Mouse (Mus musculus) limb, embryonic 11.5 days (tissue): ENCODE measurements around the gene Pak1ip1. TPM values are rescaled to one million over a fixed set of nuclear protein-coding genes. Genes with fewer than 3 reads are reported as not detected.

Experiments
- ATAC-seq: fragments of 200-750 bp; cut with Nextera tagmentation; 2 replicates; pipeline ENCODE4 v1.8.0; 2017; ENCODE audit warnings: low read depth; ENCODE audit not compliant: insufficient number of reproducible peaks, low FRiP score, low TSS enrichment
- DNase-seq: peaks from one replicate; pipeline ENCODE4 v3.0.0-alpha.2; 2015; ENCODE audit warnings: low spot score
- H3K27ac ChIP-seq: fragments of 300-500 bp; sonication (generic); replicated peaks from 2 replicates; pipeline ENCODE4 v1.5.1; 2014; ENCODE audit warnings: low read depth, mild to moderate bottlenecking, low read length
- H3K27me3 ChIP-seq: fragments of 300-500 bp; sonication (generic); 2 replicates; pipeline ENCODE4 v1.6.1; 2014; ENCODE audit warnings: mild to moderate bottlenecking, low read length, mixed read lengths; ENCODE audit not compliant: control insufficient read depth, insufficient read depth
- H3K36me3 ChIP-seq: fragments of 300-500 bp; sonication (generic); 2 replicates; pipeline ENCODE4 v1.6.1; 2014; ENCODE audit warnings: mild to moderate bottlenecking, low read length, moderate library complexity, mixed read lengths; ENCODE audit not compliant: control insufficient read depth, insufficient read depth
- H3K4me1 ChIP-seq: fragments of 300-500 bp; sonication (generic); 2 replicates; pipeline ENCODE4 v1.6.1; 2014; ENCODE audit warnings: low read length, mixed read lengths; ENCODE audit not compliant: control insufficient read depth, insufficient read depth
- H3K4me2 ChIP-seq: fragments of 300-500 bp; sonication (generic); 2 replicates; pipeline ENCODE4 v1.6.1; 2014; ENCODE audit warnings: low read depth, mild to moderate bottlenecking, moderate library complexity; ENCODE audit not compliant: severe bottlenecking
- H3K4me3 ChIP-seq: fragments of 300-500 bp; sonication (generic); 2 replicates; pipeline ENCODE4 v1.5.1; 2014; ENCODE audit warnings: low read depth, low read length
- H3K9ac ChIP-seq: fragments of 300-500 bp; sonication (generic); 2 replicates; pipeline ENCODE4 v1.6.1; 2014; ENCODE audit warnings: mild to moderate bottlenecking, low read length
- H3K9me3 ChIP-seq: fragments of 300-500 bp; sonication (generic); 2 replicates; pipeline ENCODE4 v1.6.1; 2016; ENCODE audit warnings: low read length; ENCODE audit not compliant: control insufficient read depth
- WGBS: fragments of 180-500 bp; shearing (Covaris S2); extraction: QIAGEN DNeasy Blood & Tissue Kit; methylation state at CpG from one replicate; pipeline ENCODE4 v1.1.7; 2014; 5-methylcytosine and 5-hydroxymethylcytosine counted together
- polyA plus RNA-seq: library from polyadenylated mRNA; unstranded; fragments of >200 nt; fragmentation: Nextera tagmentation; extraction: Ambion mirVana; gene quantifications from 2 replicates; pipeline ENCODE4 v1.2.1, GENCODE M21; 2014

The Pak1ip1 gene
- 65.1 and 66.2 TPM in 2 replicates for polyA plus RNA-seq

DNA sequence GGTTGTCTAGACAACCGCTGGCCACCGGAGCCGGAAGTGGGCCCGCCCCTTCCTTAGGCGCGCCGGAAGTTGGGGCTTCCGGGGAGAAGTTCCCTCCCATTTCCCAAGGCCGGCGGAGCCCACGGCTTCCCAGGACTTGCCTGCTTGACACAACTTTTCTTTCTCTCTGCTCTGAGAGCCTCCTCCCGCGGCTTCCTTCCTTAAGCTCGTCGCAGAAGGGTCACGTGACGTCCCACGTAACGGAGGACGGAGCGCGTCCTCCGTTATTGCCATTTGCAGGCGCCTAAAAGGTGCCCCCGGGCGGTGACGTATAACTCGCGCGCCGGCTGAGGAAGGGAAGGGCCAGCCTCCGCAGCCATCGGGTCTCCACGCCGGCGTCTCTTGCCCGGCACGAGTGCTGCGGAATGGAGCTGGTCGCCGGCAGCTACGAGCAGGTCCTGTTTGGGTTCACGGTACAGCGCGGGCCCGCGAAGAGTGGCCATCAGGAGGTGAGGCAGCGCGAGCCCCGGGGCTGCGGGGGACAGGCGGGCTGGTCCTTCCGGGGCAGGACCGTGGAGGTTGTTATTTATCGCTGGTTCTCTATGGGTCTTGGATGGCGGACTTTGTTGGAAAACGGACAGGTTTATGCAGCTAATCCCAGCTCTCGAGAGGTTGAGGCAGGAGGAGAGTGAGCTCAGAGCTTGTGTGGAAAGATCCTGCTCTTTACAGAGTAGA lies at the start of gene Pak1ip1:
TSS of gene Pak1ip1 (plus strand) at position 98 of the 714 bp plus-strand sequence.
- Histone ChIP-seq H3K4me2 (peak within 1 kb of the TSS; percentile 88), H3K36me3 (peaks cover 2% of the 10 kb centered on the region; the same call in 1 of the 2 replicates), H3K4me3 (peak within 1 kb of the TSS; percentile 67), H3K27ac (peak within 1 kb of the TSS; percentile 90), H3K27me3 (no peaks in the 10 kb centered on the region), H3K9ac (peak within 1 kb of the TSS; percentile 75), H3K9me3 (no peaks in the 10 kb centered on the region), H3K4me1 (no peaks in the 10 kb centered on the region)
- ATAC-seq (peak; percentile 95), DNase-seq (peak; percentile 95)
- 0% methylated on average over 58 of the region's 58 CpGs for WGBS

DNA sequence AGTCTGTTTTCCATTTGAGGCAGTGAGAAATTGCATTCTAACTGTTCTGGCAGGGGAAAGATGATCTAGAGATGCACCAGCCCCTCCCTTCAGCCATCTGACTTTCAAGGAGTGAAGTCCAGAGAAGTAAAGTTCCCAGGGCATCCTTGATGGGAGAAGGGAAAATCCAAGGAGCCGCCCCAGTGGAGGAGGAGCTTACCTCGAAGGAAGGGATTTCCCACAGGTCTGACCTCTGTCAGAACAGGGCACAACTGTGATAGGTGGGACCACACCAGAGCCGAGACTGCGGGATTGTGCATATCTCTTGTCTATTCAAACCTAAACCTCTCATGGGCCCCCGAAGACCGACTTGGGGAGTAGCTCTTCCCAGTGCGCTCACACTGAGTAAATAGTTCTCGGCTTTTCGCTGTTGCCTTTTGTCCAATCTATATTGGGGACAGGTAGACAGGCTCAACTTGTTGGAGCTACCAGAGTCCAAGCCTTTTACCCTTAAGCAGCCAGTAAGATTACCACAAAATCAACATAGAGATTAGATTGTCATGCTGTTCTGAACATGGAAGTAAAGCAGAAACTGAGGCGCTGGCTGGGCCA lies 49.3 kb upstream of the Pak1ip1 start:
- H3K27ac ChIP-seq, result no peak overlapping the region
- no peak overlapping the region for H3K4me3 ChIP-seq
- no peaks in the 10 kb centered on the region for H3K36me3 ChIP-seq
- no peaks in the 10 kb centered on the region for H3K27me3 ChIP-seq
- ATAC-seq, result no peak
- H3K9ac ChIP-seq, result no peak overlapping the region
- no peaks in the 10 kb centered on the region for H3K9me3 ChIP-seq
- 77% methylated on average over 10 of the region's 10 CpGs for WGBS
- H3K4me1 ChIP-seq, result no peaks in the 10 kb centered on the region
- no peak overlapping the region for H3K4me2 ChIP-seq
- DNase-seq, result no peak

DNA sequence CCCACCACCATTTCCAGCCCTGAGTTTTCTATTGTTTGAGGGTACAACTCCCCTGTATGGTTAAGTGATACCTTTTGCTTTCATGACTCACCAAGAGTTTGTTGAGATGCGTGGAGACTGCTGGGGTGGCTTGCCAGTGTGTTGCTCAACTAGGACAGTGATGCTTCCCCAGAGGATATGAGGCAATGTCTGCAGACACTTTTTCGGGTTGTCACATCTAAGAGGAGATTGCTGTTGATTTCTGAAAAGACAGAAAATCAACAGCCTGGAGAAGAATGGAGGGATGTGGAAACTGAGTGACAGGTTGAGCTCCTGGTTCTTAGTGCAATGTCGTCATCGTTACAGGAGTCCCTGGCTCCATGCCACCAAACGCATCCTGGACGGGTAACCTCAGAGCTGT lies 47.6 kb upstream of the Pak1ip1 start:
- Histone ChIP-seq H3K4me1 (no peaks in the 10 kb centered on the region), H3K4me2 (no peak overlapping the region), H3K27ac (no peak overlapping the region), H3K9ac (no peak overlapping the region), H3K4me3 (no peak overlapping the region), H3K27me3 (no peaks in the 10 kb centered on the region), H3K36me3 (no peaks in the 10 kb centered on the region), H3K9me3 (no peaks in the 10 kb centered on the region)
- no peak for DNase-seq
- no peak for ATAC-seq
- 88% methylated on average over 6 of the region's 6 CpGs for WGBS

DNA sequence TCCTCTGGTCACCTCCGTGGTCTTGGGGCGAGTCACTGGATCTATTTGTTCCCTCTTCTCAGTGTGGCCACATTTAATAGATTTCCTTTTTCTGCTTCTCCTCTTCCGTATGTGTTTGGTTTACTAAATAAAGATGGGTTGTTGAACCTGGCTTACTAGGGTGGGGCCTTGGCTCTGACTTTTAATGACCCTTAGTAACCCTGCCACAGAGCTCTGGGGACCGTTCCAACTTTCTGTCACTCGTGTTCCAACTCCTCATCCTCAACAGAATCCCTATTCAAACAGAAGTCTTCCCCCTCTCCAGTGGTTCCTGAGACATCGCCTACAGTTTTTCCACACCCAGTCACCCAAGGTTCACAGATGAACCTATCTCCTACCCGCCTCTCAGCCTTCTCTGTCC lies 45.0 kb upstream of the Pak1ip1 start:
- Histone ChIP-seq H3K9ac (no peak overlapping the region), H3K36me3 (no peaks in the 10 kb centered on the region), H3K4me1 (no peaks in the 10 kb centered on the region), H3K4me3 (no peak overlapping the region), H3K27ac (no peak overlapping the region), H3K4me2 (no peak overlapping the region), H3K27me3 (no peaks in the 10 kb centered on the region), H3K9me3 (no peaks in the 10 kb centered on the region)
- no peak for ATAC-seq
- WGBS, result 80% methylated on average over 7 of the region's 7 CpGs
- DNase-seq, result no peak

DNA sequence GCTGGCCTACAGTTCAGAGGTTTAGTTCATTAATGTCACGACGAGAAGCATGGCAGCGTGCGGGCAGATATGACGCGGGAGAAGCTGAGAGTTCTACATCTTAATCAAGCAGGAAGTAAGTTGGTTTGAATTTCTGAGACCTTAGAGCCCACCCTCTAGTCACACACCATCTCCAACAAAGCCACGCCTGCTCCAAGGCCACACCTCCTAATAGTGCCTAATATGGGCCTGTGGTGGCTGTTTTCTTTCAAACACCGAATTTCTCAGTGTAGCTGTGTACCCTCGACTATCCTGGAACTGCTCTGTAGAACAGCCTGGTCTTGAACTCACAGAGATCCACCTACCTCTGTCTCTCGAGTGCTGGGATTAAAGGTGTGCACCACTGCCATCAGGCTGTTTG lies 33.2 kb upstream of the Pak1ip1 start:
- H3K9ac ChIP-seq, result no peak overlapping the region
- H3K27me3 ChIP-seq, result no peaks in the 10 kb centered on the region
- H3K27ac ChIP-seq, result no peak overlapping the region
- DNase-seq (no peak), ATAC-seq (no peak)
- no peaks in the 10 kb centered on the region for H3K4me1 ChIP-seq
- H3K4me2 ChIP-seq, result no peak overlapping the region
- H3K9me3 ChIP-seq, result no peaks in the 10 kb centered on the region
- H3K36me3 ChIP-seq, result no peaks in the 10 kb centered on the region
- 92% methylated on average over 10 of the region's 10 CpGs for WGBS
- no peak overlapping the region for H3K4me3 ChIP-seq

DNA sequence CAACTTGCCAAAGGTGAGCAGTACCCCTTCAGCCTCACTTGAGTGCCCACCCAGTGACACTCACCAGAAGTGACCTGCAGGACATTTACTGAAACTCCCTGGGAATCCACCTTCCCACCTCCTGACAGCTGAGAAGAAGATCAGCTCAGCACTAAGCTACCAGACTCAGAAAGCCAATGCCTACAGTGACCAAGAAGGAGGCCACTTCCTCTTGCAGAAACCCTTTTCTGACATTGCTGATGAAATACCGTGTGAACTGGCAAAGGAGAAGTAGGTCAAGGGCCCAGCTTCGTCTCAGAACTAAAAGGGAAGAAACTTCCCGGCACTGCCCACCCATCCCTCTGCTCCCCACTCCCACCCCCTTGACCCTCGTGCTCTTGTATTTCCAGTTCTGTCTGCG lies 32.3 kb upstream of the Pak1ip1 start:
- ATAC-seq (no peak), DNase-seq (no peak)
- Histone ChIP-seq H3K4me3 (no peak overlapping the region), H3K9me3 (no peaks in the 10 kb centered on the region), H3K27me3 (no peaks in the 10 kb centered on the region), H3K4me1 (no peaks in the 10 kb centered on the region), H3K4me2 (no peak overlapping the region), H3K36me3 (no peaks in the 10 kb centered on the region), H3K27ac (no peak overlapping the region), H3K9ac (no peak overlapping the region)
- 77% methylated on average over 5 of the region's 5 CpGs for WGBS

DNA sequence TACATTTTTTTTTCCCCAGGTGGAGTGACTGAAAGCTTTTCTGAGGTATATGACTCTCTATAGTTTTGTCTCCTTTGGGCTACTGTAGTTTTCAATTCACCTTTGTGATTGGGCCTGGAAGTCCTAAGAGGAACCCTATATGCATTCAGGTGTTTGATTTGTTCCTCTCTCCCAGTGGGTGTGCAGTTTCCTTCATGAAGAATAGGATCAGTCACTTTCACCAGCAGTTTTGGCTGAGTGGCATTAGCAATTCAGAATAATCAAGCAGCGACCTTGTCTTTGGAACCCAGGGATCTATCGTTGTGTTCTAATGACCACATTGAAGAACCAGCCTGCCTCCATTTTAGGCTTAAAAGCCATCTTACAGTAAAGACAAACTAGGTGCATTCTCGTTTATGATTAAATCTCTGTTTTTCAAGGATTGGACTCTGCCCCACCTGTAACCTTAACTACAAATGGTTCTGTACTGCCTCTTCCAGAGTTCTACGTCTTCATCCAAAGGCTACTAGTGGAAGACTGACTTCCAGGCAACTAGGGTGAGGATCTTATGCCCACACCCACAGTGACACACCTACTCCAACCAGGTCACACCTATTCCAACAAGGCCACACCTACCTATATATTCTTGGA lies 30.9 kb upstream of the Pak1ip1 start:
- Histone ChIP-seq H3K36me3 (no peaks in the 10 kb centered on the region), H3K4me2 (no peak overlapping the region), H3K4me1 (no peaks in the 10 kb centered on the region), H3K9ac (no peak overlapping the region), H3K4me3 (no peak overlapping the region), H3K9me3 (no peaks in the 10 kb centered on the region), H3K27ac (no peak overlapping the region), H3K27me3 (no peaks in the 10 kb centered on the region)
- DNase-seq (no peak), ATAC-seq (no peak)
- WGBS, result 89% methylated on average over 4 of the region's 4 CpGs

DNA sequence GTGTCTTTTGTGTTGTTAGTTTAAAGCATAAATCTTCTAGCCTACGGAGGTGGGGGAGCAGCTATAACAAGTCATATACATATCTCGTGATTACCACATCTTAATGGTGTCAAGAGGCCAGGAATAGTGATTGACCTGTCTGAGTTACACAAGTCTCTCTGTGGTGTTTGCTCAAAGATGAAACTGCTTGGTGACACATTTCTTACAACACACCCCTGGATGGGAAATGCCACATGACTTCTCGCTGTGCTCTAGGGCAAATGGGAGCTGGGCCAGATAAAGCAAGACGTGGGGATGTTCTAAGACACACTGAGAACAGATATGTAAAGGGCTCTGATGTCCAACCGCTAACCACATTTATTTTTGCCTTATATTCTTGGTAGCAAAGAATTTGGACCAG lies 29.6 kb upstream of the Pak1ip1 start:
- WGBS, result 90% methylated on average over 5 of the region's 5 CpGs
- Histone ChIP-seq H3K27ac (no peak overlapping the region), H3K4me1 (no peaks in the 10 kb centered on the region), H3K36me3 (no peaks in the 10 kb centered on the region), H3K4me3 (no peak overlapping the region), H3K9me3 (no peaks in the 10 kb centered on the region), H3K27me3 (no peaks in the 10 kb centered on the region), H3K4me2 (no peak overlapping the region), H3K9ac (no peak overlapping the region)
- DNase-seq (no peak), ATAC-seq (no peak)
